Mouse (Mus musculus) erythroblast, embryonic 14.5 days (primary cell): ENCODE measurements around the gene Gde1. TPM values are rescaled to one million over a fixed set of nuclear protein-coding genes. Genes with fewer than 3 reads are reported as not detected.

Source experiments
- H3K27me3 ChIP-seq: 2 replicates; pipeline ENCODE4 v1.6.1; 2012; ENCODE audit warnings: inconsistent platforms; ENCODE audit not compliant: control insufficient read depth
- H3K36me3 ChIP-seq: 2 replicates; pipeline ENCODE4 v1.6.1; 2012; ENCODE audit warnings: mild to moderate bottlenecking, inconsistent platforms; ENCODE audit not compliant: control insufficient read depth
- H3K4me1 ChIP-seq: 2 replicates; pipeline ENCODE4 v1.6.1; 2012; ENCODE audit warnings: inconsistent platforms; ENCODE audit not compliant: control insufficient read depth
- H3K4me3 ChIP-seq: replicated peaks from 2 replicates; pipeline ENCODE3; 2012; ENCODE audit warnings: moderate library complexity, mild to moderate bottlenecking, inconsistent platforms
- H3K9me3 ChIP-seq: 2 replicates; pipeline ENCODE4 v1.6.1; 2012; ENCODE audit warnings: low read length, inconsistent platforms, mixed read lengths; ENCODE audit not compliant: control insufficient read depth
- GATA1 ChIP-seq: IDR thresholded peaks from 2 replicates; pipeline ENCODE4 v1.6.1; 2012; ENCODE audit warnings: low read length, inconsistent platforms, mixed read lengths
- TAL1 ChIP-seq: IDR thresholded peaks from 3 replicates; pipeline ENCODE4 v1.6.1; 2012; ENCODE audit warnings: low read length, inconsistent platforms, mixed read lengths
- polyA plus RNA-seq: library from polyadenylated mRNA; stranded (reverse); fragments of >175 nt; gene quantifications from 2 replicates; pipeline ENCODE4 v1.2.3, GENCODE M21; 2012

Gene Gde1
- polyA plus RNA-seq, 1 experiment = 7.3 TPM

DNA sequence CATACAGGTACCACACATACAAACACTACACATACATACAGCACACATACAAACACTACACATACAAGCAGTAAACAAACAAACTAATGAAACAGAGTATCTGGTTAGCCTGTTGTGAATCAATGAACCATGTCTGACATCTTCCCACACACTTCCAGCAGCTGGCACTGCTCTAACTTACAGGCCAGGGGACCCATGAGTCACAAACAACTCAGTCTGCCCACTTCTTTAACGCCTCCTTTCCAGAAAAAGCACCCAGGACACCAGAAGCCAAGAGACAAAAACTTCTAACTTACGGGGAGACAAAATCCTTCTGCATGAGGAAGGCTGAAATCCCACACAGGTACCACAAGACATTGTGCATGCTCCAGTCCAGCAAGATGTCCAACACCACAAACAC, 14.3 kb downstream of the Gde1 start:
- no peaks in the 10 kb centered on the region for H3K27me3 ChIP-seq
- peaks cover 93% of the 10 kb centered on the region for H3K36me3 ChIP-seq
- TF ChIP-seq GATA1 = no peak
- TF ChIP-seq TAL1 = no peak
- H3K4me3 ChIP-seq = no peak overlapping the region
- H3K9me3 ChIP-seq = no peaks in the 10 kb centered on the region
- no peaks in the 10 kb centered on the region for H3K4me1 ChIP-seq

DNA sequence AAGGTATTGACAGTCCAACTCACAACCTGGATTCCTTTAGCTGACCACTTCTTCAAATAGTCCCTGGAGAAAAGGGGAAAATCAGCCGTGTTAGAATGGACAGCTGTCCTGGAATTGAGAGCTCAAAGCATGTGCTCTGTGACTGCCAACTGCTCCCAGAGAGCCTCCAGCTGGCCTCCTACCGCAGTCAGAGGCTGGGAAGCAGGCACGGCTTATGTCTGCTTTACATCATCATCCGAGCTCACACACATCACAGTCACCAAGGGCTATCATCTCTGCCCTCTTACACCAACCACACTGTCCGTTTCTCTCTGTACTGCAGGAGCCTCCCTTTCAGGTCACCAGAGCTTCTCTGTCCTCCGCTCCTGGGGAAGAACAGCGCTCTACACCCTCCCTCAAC, 16.5 kb downstream of the Gde1 start:
- Histone ChIP-seq H3K27me3 (no peaks in the 10 kb centered on the region), H3K36me3 (peaks cover 73% of the 10 kb centered on the region), H3K4me3 (no peak overlapping the region), H3K4me1 (no peaks in the 10 kb centered on the region), H3K9me3 (no peaks in the 10 kb centered on the region)
- TF ChIP-seq TAL1 = no peak

DNA sequence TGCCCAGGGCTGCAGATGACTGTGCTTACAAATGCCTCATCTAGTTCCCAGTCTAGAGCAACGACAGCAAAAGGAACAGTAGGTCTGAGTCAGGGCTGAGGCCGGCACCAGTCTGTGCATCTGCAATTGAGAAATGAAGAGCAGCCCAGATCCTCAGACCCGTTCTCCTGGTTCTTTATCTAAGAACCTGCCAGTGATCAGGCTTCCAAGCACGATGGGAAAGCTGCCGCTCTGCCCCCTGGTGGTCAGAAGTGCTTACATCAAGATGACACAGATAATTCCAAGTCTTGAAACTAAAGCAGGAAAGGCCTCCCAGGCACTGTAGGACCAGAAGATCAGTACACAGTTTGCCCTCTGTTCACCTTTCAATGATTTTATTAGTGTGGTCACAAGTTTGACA, 17.4 kb downstream of the Gde1 start:
- no peaks in the 10 kb centered on the region for H3K4me1 ChIP-seq
- no peaks in the 10 kb centered on the region for H3K27me3 ChIP-seq
- H3K36me3 ChIP-seq = peaks cover 65% of the 10 kb centered on the region
- no peaks in the 10 kb centered on the region for H3K9me3 ChIP-seq
- no peak overlapping the region for H3K4me3 ChIP-seq
- TF ChIP-seq GATA1 = 0 out of 2 replicates have a peak, but pooled peaks have one; percentile 43
- TF ChIP-seq TAL1 = no peak

DNA sequence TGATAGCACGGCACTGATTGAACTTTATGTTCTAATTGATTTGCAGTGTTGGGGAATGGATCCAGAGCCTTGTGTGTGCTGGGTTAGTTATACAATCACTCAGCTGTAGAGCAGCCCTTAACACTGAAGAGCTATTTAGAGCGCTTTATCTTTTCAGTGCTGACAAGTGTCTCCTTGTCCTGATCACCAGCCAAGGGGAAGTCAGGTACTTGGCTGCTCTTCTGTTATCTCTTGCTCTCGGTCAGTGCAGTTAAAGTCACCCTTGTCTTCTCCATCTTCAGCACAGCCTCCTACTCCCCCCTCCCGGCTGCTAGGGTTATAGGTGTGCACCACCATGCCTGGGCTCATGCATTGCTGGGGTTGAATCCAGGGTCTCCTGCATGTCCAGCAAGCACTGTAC, 28.8 kb downstream of the Gde1 start:
- Histone ChIP-seq H3K9me3 (no peaks in the 10 kb centered on the region), H3K27me3 (no peaks in the 10 kb centered on the region), H3K4me3 (no peak overlapping the region), H3K4me1 (peaks cover 6% of the 10 kb centered on the region), H3K36me3 (no peaks in the 10 kb centered on the region)
- no peak for TF ChIP-seq TAL1
- no peak for TF ChIP-seq GATA1

DNA sequence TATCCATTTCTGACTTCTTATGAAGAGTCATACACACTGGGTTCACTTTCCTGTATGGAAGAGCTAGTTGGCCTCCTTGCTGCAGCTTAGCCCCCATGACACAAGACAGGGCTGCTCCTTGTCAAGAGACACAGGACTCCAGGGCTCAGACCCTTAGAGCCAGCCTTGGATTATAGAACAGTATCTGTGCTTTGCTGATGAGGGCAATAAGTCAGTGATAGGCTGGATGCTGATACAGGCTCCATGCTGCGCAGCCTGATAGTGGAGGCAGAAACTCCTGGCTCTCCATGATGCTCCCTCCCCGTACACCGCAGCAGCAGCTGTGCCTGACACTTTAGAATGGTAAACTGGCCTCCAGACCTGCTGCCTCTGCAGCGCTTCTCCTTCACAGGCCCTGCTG, 35.4 kb downstream of the Gde1 start:
- no peaks in the 10 kb centered on the region for H3K36me3 ChIP-seq
- H3K4me1 ChIP-seq = peaks cover 4% of the 10 kb centered on the region
- H3K4me3 ChIP-seq = no peak overlapping the region
- TF ChIP-seq TAL1 (no peak), GATA1 (no peak)
- H3K9me3 ChIP-seq = no peaks in the 10 kb centered on the region; the same call in 1 of the 2 replicates
- no peaks in the 10 kb centered on the region for H3K27me3 ChIP-seq

DNA sequence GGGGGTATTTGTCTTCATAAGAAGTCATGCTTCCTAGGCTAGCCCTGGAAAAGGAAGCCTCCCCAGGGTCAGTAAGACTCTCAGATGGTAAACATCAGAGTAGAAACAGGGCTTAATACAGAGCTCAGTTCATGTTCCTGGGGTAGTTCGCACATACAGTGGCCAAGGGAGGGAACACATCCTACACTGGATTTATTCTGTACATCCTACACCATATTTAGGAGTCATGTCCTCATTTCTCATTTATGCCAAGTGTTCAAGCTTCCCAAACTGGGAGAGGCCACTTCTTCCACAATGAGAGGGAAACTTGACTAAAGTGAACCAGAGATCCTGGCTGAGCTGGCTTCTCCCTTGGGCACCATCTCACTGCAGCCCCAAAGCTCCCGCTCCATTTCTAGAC, 37.8 kb downstream of the Gde1 start:
- no peak for TF ChIP-seq TAL1
- TF ChIP-seq GATA1 = no peak
- Histone ChIP-seq H3K4me3 (no peak overlapping the region), H3K36me3 (no peaks in the 10 kb centered on the region), H3K4me1 (peaks cover 4% of the 10 kb centered on the region), H3K9me3 (peaks cover 6% of the 10 kb centered on the region), H3K27me3 (no peaks in the 10 kb centered on the region; the same call in 1 of the 2 replicates)

DNA sequence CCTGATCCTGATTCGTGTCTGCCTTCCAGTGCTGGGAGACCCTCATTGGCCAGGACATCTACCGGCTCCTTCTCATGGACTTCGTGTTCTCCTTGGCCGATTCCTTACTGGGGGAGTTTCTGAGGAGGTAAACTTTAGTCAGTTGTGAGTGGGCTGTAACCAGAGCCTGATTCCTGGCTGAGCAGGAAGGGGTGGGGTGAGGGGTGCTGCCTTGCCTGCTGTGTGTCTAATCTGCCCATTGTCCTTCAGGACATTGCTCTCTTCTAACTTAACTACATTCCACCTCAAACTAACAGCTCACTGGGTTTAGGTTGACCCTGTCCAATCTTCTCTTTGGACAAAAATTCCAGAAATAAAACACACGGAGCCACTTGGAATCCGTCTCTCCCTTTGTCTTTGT, 48.8 kb downstream of the Gde1 start:
- Histone ChIP-seq H3K27me3 (no peaks in the 10 kb centered on the region), H3K4me3 (no peak overlapping the region), H3K36me3 (no peaks in the 10 kb centered on the region), H3K4me1 (no peaks in the 10 kb centered on the region), H3K9me3 (no peaks in the 10 kb centered on the region)
- TF ChIP-seq GATA1 (no peak), TAL1 (no peak)

DNA sequence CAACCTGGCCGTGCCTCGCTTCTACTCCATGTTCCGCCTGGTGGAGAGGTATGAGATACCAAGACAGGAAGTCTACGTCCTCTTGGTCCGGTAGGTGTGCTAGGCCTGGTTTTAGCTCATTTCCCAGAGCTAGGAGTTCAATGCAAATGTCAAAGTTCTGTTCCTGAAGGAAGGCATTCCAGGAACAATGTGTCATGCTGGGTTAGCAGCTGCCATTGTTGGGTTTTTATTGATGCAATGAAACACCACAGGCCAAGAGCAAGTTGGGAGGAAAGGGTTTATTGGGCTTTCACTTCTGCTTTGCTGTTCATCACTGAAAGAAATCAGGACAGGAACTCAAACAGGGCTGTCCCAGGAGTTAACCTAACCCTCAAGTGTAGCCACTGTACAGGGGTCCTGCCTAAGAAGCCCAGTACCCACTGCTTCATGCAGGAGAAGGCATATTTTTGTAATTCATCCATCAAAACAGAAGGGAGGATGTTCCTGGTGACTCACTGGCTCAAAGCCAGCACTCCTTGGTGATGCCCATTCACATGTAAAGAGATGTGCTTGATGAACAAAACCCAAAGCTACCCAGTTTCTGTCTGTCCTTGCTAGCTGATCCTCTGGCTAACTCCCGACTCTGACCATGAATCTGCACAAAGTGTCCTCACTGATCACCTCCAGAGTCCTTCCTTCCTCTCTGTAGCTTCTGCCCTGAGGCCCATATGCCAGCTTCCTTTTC, 52.8 kb downstream of the Gde1 start:
- Histone ChIP-seq H3K9me3 (no peaks in the 10 kb centered on the region), H3K27me3 (no peaks in the 10 kb centered on the region), H3K4me3 (no peak overlapping the region), H3K36me3 (no peaks in the 10 kb centered on the region), H3K4me1 (no peaks in the 10 kb centered on the region)
- TF ChIP-seq TAL1 = no peak
- no peak for TF ChIP-seq GATA1

DNA sequence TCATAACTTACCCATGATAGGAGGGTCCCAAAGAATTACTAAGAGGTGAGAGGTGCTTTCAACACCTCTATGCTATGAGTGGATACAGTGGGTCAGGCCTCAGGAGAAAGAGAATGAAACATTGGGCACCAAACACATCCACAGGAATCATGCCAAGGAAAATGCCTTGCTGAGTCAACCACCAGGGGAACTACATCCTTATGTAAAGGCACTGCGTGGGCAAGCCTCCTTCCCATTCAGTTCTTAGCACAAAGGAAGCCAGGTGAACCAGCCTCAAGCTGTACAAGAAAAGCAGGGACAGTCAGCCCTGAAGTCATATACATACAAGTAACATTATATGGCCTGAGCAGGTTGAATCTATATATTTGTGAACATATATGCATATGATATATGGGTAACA, 54.7 kb downstream of the Gde1 start:
- Histone ChIP-seq H3K36me3 (no peaks in the 10 kb centered on the region), H3K4me3 (no peak overlapping the region), H3K9me3 (no peaks in the 10 kb centered on the region), H3K4me1 (no peaks in the 10 kb centered on the region), H3K27me3 (no peaks in the 10 kb centered on the region)
- no peak for TF ChIP-seq TAL1
- no peak for TF ChIP-seq GATA1

DNA sequence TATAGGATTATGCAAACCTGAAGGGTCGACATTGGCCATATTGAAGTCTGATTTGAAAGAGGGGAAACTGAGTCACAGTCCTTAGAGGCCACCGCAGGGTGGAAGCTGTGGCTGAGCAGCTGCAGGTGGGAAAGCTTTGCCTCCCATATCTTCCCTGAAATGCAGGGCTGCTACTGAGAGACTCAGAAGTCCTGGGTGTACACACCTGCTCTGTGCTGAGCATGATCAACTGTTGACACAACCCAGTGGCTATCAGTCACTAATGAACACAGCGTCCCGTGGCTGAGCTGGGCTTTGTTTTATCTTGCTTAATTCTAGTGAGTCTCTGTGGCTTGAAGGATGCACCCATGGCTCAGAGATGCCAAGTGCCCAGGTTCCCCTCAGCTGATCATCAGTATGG, 55.5 kb downstream of the Gde1 start:
- Histone ChIP-seq H3K4me1 (no peaks in the 10 kb centered on the region), H3K4me3 (no peak overlapping the region), H3K27me3 (no peaks in the 10 kb centered on the region), H3K9me3 (no peaks in the 10 kb centered on the region), H3K36me3 (no peaks in the 10 kb centered on the region)
- TF ChIP-seq TAL1 = no peak
- no peak for TF ChIP-seq GATA1
